Mouse (Mus musculus) forebrain, embryonic 16.5 days (tissue): ENCODE measurements around the gene Itgb5. TPM values are rescaled to one million over a fixed set of nuclear protein-coding genes. Genes with fewer than 3 reads are reported as not detected.

Source experiments
- ATAC-seq: fragments of 200-750 bp; cut with Nextera tagmentation; 2 replicates; pipeline ENCODE4 v1.8.0; 2017; ENCODE audit warnings: mild to moderate bottlenecking, moderate library complexity
- H3K27ac ChIP-seq: fragments of 300-500 bp; sonication (generic); 2 replicates; pipeline ENCODE4 v1.5.1; 2014; ENCODE audit warnings: low read length, control low read depth
- H3K27me3 ChIP-seq: fragments of 300-500 bp; sonication (generic); replicated peaks from 2 replicates; pipeline ENCODE4 v1.6.1; 2014; ENCODE audit warnings: low read length; ENCODE audit not compliant: control insufficient read depth, insufficient read depth
- H3K36me3 ChIP-seq: fragments of 300-500 bp; sonication (generic); 2 replicates; pipeline ENCODE4 v1.6.1; 2014; ENCODE audit not compliant: control insufficient read depth, insufficient read depth
- H3K4me1 ChIP-seq: fragments of 300-500 bp; sonication (generic); replicated peaks from 2 replicates; pipeline ENCODE4 v1.6.1; 2014; ENCODE audit warnings: low read length; ENCODE audit not compliant: control insufficient read depth, insufficient read depth
- H3K4me2 ChIP-seq: fragments of 300-500 bp; sonication (generic); 2 replicates; pipeline ENCODE4 v1.6.1; 2014; ENCODE audit warnings: mild to moderate bottlenecking, low read length, control low read depth
- H3K4me3 ChIP-seq: fragments of 300-500 bp; sonication (generic); replicated peaks from 2 replicates; pipeline ENCODE4 v1.5.1; 2014; ENCODE audit warnings: mild to moderate bottlenecking, low read length, control low read depth
- H3K9ac ChIP-seq: fragments of 300-500 bp; sonication (generic); replicated peaks from 2 replicates; pipeline ENCODE4 v1.6.1; 2014; ENCODE audit warnings: low read depth, low read length, control low read depth
- H3K9me3 ChIP-seq: fragments of 300-500 bp; sonication (generic); 2 replicates; pipeline ENCODE4 v1.6.1; 2016; ENCODE audit warnings: low read length; ENCODE audit not compliant: control insufficient read depth
- WGBS: fragments of 180-500 bp; shearing (Covaris S2); extraction: QIAGEN DNeasy Blood & Tissue Kit; methylation state at CpG from one replicate; pipeline ENCODE4 v1.1.7; 2014; 5-methylcytosine and 5-hydroxymethylcytosine counted together
- polyA plus RNA-seq: library from polyadenylated mRNA; unstranded; fragments of >200 nt; fragmentation: Nextera tagmentation; extraction: Ambion mirVana; gene quantifications from 2 replicates; pipeline ENCODE4 v1.2.1, GENCODE M21; 2015

Gene Itgb5
- polyA plus RNA-seq, 1 experiment from 2014 or later, result 7.7 TPM

DNA sequence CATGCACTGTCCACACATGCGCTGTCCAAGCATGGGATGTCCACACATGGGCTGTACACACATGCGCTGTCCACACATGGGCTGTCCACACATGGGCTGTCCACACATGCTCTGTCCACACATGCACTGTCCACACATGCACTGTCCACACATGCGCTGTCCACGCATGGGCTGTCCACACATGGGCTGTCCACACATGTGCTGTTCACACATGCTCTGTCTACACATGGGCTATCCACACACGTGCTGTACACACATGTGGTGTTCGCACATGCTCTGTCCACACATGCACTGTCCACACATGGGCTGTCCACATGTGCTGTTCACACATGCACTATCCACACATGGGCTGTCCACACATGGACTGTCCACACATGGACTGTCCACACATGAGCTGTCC lies 154.2 kb downstream of the Itgb5 start:
- H3K36me3 ChIP-seq, result no peaks in the 10 kb centered on the region; the same call in 1 of the 2 replicates
- WGBS, result 97% methylated on average over 6 of the region's 6 CpGs
- ATAC-seq, result no peak

DNA sequence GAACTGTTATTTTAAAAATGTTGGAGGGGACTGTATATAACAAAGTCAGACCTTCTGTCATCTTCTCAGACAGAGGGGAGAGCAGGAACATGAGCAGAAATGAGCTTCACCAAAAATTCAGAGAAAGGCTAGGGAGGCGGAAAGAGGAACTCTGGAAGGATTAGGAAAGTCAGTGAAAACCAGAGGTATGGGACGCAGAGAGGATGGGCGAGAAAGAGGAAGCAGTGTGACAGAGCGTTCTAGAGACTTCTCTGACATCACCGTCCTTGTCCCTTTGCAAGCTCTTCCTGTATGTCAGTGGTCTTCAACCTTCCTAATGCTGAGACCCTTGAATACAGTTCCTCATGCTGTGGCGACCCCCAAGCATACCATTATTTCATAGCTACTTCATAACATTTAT lies 155.9 kb downstream of the Itgb5 start:
- 90% methylated on average over 6 of the region's 6 CpGs for WGBS

More for the DNA sequence above, 154.2 kb downstream of the Itgb5 start:
- H3K9ac ChIP-seq, result no peak overlapping the region
- H3K27ac ChIP-seq, result no peak overlapping the region
- no peak overlapping the region for H3K4me3 ChIP-seq
- no peaks in the 10 kb centered on the region for H3K4me1 ChIP-seq
- no peaks in the 10 kb centered on the region for H3K27me3 ChIP-seq
- H3K4me2 ChIP-seq, result no peak overlapping the region
- no peaks in the 10 kb centered on the region for H3K9me3 ChIP-seq

DNA sequence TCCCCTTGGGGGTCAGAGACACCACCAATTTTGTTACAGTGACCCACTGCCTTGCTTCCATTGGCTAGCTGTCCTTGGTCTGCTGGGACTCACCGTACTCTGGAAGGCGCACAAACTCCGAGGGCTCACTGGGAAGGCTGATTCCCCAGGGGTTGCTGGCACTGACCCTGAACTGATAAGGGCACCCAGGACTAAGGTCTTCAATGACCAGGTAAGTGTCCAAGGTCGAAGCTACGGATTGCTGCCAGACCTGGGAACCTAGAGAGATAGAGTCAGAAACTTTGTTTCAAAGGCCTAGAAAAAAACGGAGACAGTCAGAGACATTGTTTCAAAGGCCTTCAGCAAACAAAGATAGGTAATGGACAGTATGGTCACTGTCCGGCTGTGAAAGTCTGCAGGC lies 157.5 kb downstream of the Itgb5 start:
- WGBS, result 92% methylated on average over 7 of the region's 7 CpGs
- no peaks in the 10 kb centered on the region for H3K36me3 ChIP-seq
- H3K27ac ChIP-seq, result no peak overlapping the region
- no peaks in the 10 kb centered on the region for H3K4me1 ChIP-seq
- H3K27me3 ChIP-seq, result no peaks in the 10 kb centered on the region
- no peak overlapping the region for H3K4me3 ChIP-seq
- no peak overlapping the region for H3K4me2 ChIP-seq
- no peak for ATAC-seq
- H3K9ac ChIP-seq, result no peak overlapping the region
- H3K9me3 ChIP-seq, result no peaks in the 10 kb centered on the region

More for the DNA sequence above, 155.9 kb downstream of the Itgb5 start:
- no peak overlapping the region for H3K27ac ChIP-seq
- no peaks in the 10 kb centered on the region for H3K4me1 ChIP-seq
- H3K4me3 ChIP-seq, result no peak overlapping the region
- no peaks in the 10 kb centered on the region for H3K36me3 ChIP-seq
- no peaks in the 10 kb centered on the region for H3K9me3 ChIP-seq
- no peak overlapping the region for H3K4me2 ChIP-seq
- no peak overlapping the region for H3K9ac ChIP-seq
- H3K27me3 ChIP-seq, result no peaks in the 10 kb centered on the region
- ATAC-seq, result no peak

DNA sequence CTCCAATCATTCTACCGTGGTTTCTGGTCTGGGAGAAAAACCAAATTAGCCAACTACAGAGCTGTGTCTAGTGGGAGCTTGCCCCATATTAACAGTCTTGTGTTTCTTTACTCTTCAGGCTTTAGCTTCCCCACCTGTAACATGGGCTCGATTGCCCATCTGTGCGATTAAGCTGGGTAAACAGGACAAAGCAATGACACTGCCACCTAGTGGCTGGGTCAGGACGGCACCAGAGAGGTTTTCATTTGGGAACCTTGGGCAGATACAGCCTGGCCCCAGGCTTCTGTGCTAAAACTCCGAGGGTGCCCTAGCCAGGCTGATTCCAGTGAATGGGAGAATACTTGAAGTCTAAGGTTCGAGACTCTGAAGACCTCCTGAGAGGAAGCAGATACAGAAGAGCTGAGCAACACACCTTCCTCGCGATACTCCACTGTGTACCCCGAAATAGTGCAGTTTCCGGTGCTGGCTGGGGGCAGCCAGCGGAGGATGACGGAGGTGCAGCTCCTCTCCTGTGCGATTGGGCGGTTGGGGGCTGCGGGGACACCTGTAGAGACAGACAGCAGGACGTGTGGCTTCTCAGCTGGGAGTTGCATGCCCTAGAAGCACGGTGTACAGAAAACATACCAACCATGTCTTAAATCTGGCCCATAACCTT lies 159.0 kb downstream of the Itgb5 start:
- Histone ChIP-seq H3K4me2 (no peak overlapping the region), H3K27me3 (no peaks in the 10 kb centered on the region), H3K4me1 (no peaks in the 10 kb centered on the region), H3K27ac (no peak overlapping the region), H3K9me3 (no peaks in the 10 kb centered on the region), H3K9ac (no peak overlapping the region), H3K36me3 (peaks cover 3% of the 10 kb centered on the region; the same call in 1 of the 2 replicates), H3K4me3 (no peak overlapping the region)
- 64% methylated on average over 17 of the region's 17 CpGs for WGBS
- no peak for ATAC-seq

DNA sequence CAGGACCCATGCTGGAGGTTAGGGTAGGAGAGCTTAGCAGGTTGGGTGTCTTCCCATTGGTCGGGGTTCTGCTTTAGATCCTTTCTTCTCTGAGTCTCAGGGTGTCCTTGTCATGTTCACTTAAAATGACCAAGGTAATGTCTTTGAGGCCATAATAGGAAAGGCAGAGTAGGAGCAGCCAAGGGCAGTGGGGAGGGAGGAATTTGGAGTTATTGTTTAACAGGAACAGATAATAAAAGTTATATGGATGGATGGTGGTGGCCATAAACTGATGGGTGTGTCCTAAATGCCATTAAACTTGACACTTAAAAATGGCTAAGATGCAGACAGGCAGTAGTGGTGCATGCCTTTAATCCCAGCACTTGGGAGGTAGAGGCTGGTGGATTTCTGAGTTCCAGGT lies 159.6 kb downstream of the Itgb5 start:
- Histone ChIP-seq H3K4me3 (no peak overlapping the region), H3K9ac (no peak overlapping the region), H3K27ac (no peak overlapping the region), H3K27me3 (no peaks in the 10 kb centered on the region), H3K4me2 (no peak overlapping the region), H3K4me1 (no peaks in the 10 kb centered on the region), H3K9me3 (no peaks in the 10 kb centered on the region), H3K36me3 (peaks cover 3% of the 10 kb centered on the region; the same call in 1 of the 2 replicates)
- no peak for ATAC-seq
- WGBS, result 90% methylated on average over 1 of the region's 1 CpGs

DNA sequence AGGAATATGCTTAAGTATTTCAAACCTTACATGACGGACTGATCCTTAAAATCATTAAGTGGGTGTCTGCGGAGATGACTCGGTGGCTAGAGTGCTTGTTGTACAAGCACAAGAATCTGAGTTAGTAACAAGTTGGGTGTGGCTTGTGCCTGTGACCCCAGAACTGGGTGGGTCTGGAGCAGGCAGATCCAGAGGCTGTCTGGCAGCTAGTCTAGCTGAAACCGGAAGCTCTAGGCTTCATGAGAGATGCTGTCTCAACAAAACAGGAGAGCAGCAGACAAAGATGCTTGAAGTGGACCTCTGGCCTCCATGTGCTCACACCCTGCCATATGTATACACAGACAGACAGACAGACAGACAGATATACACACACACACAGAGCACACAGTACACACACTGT lies 161.2 kb downstream of the Itgb5 start:
- H3K9me3 ChIP-seq, result no peaks in the 10 kb centered on the region
- H3K4me3 ChIP-seq, result no peak overlapping the region
- WGBS, result 91% methylated on average over 4 of the region's 4 CpGs
- H3K27me3 ChIP-seq, result no peaks in the 10 kb centered on the region
- H3K9ac ChIP-seq, result no peak overlapping the region
- H3K36me3 ChIP-seq, result peaks cover 3% of the 10 kb centered on the region; the same call in 1 of the 2 replicates
- no peak for ATAC-seq
- H3K4me1 ChIP-seq, result no peaks in the 10 kb centered on the region
- no peak overlapping the region for H3K4me2 ChIP-seq
- H3K27ac ChIP-seq, result no peak overlapping the region

GRCm38 (mm10) chr16:33994321-33994720 lies 164.9 kb downstream of the Itgb5 start:
- H3K27ac ChIP-seq, result no peak overlapping the region
- H3K4me1 ChIP-seq, result no peaks in the 10 kb centered on the region
- H3K9ac ChIP-seq, result no peak overlapping the region
- no peaks in the 10 kb centered on the region for H3K9me3 ChIP-seq
- no peak overlapping the region for H3K4me3 ChIP-seq
- no peaks in the 10 kb centered on the region for H3K27me3 ChIP-seq
- H3K36me3 ChIP-seq, result peaks cover 3% of the 10 kb centered on the region; the same call in 1 of the 2 replicates
- WGBS, result 65% methylated on average over 6 of the region's 6 CpGs
- ATAC-seq, result no peak
- H3K4me2 ChIP-seq, result no peak overlapping the region

GRCm38 (mm10) chr16:33995496-33995895 lies 166.0 kb downstream of the Itgb5 start:
- H3K4me3 ChIP-seq, result no peak overlapping the region
- H3K4me2 ChIP-seq, result no peak overlapping the region
- no peak for ATAC-seq
- no peaks in the 10 kb centered on the region for H3K27me3 ChIP-seq
- H3K4me1 ChIP-seq, result no peaks in the 10 kb centered on the region
- peaks cover 3% of the 10 kb centered on the region; the same call in 1 of the 2 replicates for H3K36me3 ChIP-seq
- WGBS, result 84% methylated on average over 3 of the region's 3 CpGs
- no peak overlapping the region for H3K9ac ChIP-seq
- H3K27ac ChIP-seq, result no peak overlapping the region
- H3K9me3 ChIP-seq, result no peaks in the 10 kb centered on the region

- H3K9me3 ChIP-seq, result no peaks in the 10 kb centered on the region
- H3K27me3 ChIP-seq, result no peaks in the 10 kb centered on the region
- no peak for ATAC-seq
- H3K27ac ChIP-seq, result no peak overlapping the region
- H3K4me2 ChIP-seq, result no peak overlapping the region
- no peaks in the 10 kb centered on the region for H3K4me1 ChIP-seq
- WGBS, result 5% methylated on average over 5 of the region's 5 CpGs
- no peak overlapping the region for H3K4me3 ChIP-seq
- H3K36me3 ChIP-seq, result peaks cover 3% of the 10 kb centered on the region; the same call in 1 of the 2 replicates
- H3K9ac ChIP-seq, result no peak overlapping the region
Measured at GRCm38 (mm10) chr16:33996030-33996429, 166.6 kb downstream of the Itgb5 start.

- no peak for ATAC-seq
- Histone ChIP-seq H3K4me3 (no peak overlapping the region), H3K27ac (no peak overlapping the region), H3K36me3 (no peaks in the 10 kb centered on the region), H3K9me3 (no peaks in the 10 kb centered on the region), H3K27me3 (no peaks in the 10 kb centered on the region), H3K9ac (no peak overlapping the region), H3K4me2 (no peak overlapping the region), H3K4me1 (no peaks in the 10 kb centered on the region)
- WGBS, result 86% methylated on average over 6 of the region's 6 CpGs
Measured at GRCm38 (mm10) chr16:33998011-33998410, 168.5 kb downstream of the Itgb5 start.
